Mouse (Mus musculus) Patski (cell line): Measurements from ENCODE around the gene Gm20388. TPM values are rescaled to one million over a fixed set of nuclear protein-coding genes. Genes with fewer than 3 reads are reported as not detected.
"Not testable (repeated sequence)": the region's sequence is repeated elsewhere in the genome, so short reads cannot be mapped to it uniquely, and the experiment has no call there.

ENCODE experiments used
- ATAC-seq: fragments of 100-300 bp; one replicate; pipeline ENCODE4 v1.8.0; 2021
- CTCF ChIA-PET: fragments of 350-600 bp; sonication (Branson Sonifier 250); formaldehyde crosslinking; loops from one replicate; lab custom pipeline; 2022; ENCODE audit warnings: inconsistent platforms; lab: Charles Lee
- POLR2A ChIA-PET: fragments of 350-600 bp; sonication (Branson Sonifier 250); formaldehyde crosslinking; loops from one replicate; lab custom pipeline; 2022; ENCODE audit warnings: antibody characterized with exemption, inconsistent platforms; lab: Charles Lee
- DNase-seq: peaks from one replicate; pipeline ENCODE4 v3.0.0-alpha.2; 2011; ENCODE audit warnings: low read depth, low spot score
- H3K27me3 ChIP-seq: fragments of 371-371 bp; one replicate; pipeline ENCODE4 v1.5.1; 2021
- CTCF ChIP-seq: fragments of 100-300 bp; IDR thresholded peaks from one replicate; pipeline ENCODE4 v1.5.1; 2021
- in situ Hi-C: fragments of 300-500 bp; cut with MboI; formaldehyde crosslinking; loops from 3 replicates; pipeline ENCODE4 v1.11.1; 2018; ENCODE audit warnings: low pct_unique_long_range_greater_than_20kb, mixed read lengths
- polyA plus RNA-seq: library from polyadenylated mRNA; unstranded; gene quantifications from one replicate; pipeline ENCODE4 v1.2.3, GENCODE M21; 2021

Gm20388 gene
- polyA plus RNA-seq, 1 experiment from 2014 or later: 86.7 TPM

- no peak for TF ChIP-seq CTCF
- in situ Hi-C loops: no loop called here
- no peaks in the 10 kb centered on the region for H3K27me3 ChIP-seq
- ChIA-PET CTCF (interaction anchor here (0.8 to 1.8 kb wide), 4 partner anchors 20 to 136 kb away, joined by 3 to 9 read pairs (median 4); no protein-coding TSS in a partner anchor), POLR2A (interaction anchor here (1.2 to 1.4 kb wide), 2 partner anchors 24 to 136 kb away, joined by 3 to 4 read pairs; no protein-coding TSS in a partner anchor)
- peak; percentile 91 for ATAC-seq
- DNase-seq: peak; percentile 96
Observed at GRCm38 (mm10) chr8:123042158-123042973, 3131.7 kb downstream of the Gm20388 start, which contains the start of gene Ankrd11. Gene Ankrd11, minus strand, starts transcription at chr8:123042277.

GRCm38 (mm10) chr8:123042974-123043625 lies 3132.5 kb downstream of the Gm20388 start:
- DNase-seq (no peak), ATAC-seq (no peak)
- POLR2A ChIA-PET: interaction anchor here (1.2 to 1.4 kb wide), 2 partner anchors 23 to 137 kb away, joined by 3 to 4 read pairs; no protein-coding TSS in a partner anchor

GRCm38 (mm10) chr8:123043941-123044340 lies 3133.3 kb downstream of the Gm20388 start:
- H3K27me3 ChIP-seq: no peaks in the 10 kb centered on the region
- CTCF ChIA-PET: interaction anchor here (0.7 to 1.8 kb wide), 2 partner anchors 133 to 137 kb away, joined by 3 to 9 read pairs; no protein-coding TSS in a partner anchor
- TF ChIP-seq CTCF: no peak
- in situ Hi-C loops: no loop called here
- DNase-seq: no peak
- POLR2A ChIA-PET: interaction anchor here (0.7 kb wide), 1 partner anchor 39 kb away, joined by 3 read pairs; no protein-coding TSS in a partner anchor
- no peak for ATAC-seq

More at GRCm38 (mm10) chr8:123042974-123043625, 3132.5 kb downstream of the Gm20388 start:
- no peak for TF ChIP-seq CTCF
- no peaks in the 10 kb centered on the region for H3K27me3 ChIP-seq
- in situ Hi-C loops: no loop called here
- CTCF ChIA-PET: interaction anchor here (0.8 to 1.8 kb wide), 4 partner anchors 19 to 137 kb away, joined by 3 to 9 read pairs (median 4); no protein-coding TSS in a partner anchor

GRCm38 (mm10) chr8:123044743-123045425 lies 3134.2 kb downstream of the Gm20388 start:
- H3K27me3 ChIP-seq, CTCF ChIA-PET, DNase-seq, POLR2A ChIA-PET, ATAC-seq: not testable (repeated sequence)
- in situ Hi-C loops: loop anchor here (5.0 kb wide), 1 partner anchor 138 kb away; no protein-coding TSS in a partner anchor

GRCm38 (mm10) chr8:123046706-123047105 lies 3136.1 kb downstream of the Gm20388 start:
- ChIA-PET CTCF (interaction anchor here (1.1 kb wide), 2 partner anchors 12 to 140 kb away, joined by 4 read pairs; no protein-coding TSS in a partner anchor), POLR2A (interaction anchor here (0.7 to 2.8 kb wide), 2 partner anchors 18 to 134 kb away, joined by 6 to 8 read pairs; no protein-coding TSS in a partner anchor)
- in situ Hi-C loops: loop anchor here (5.0 kb wide), 1 partner anchor 139 kb away; no protein-coding TSS in a partner anchor
- H3K27me3 ChIP-seq: no peaks in the 10 kb centered on the region
- DNase-seq (no peak), ATAC-seq (no peak)
- no peak for TF ChIP-seq CTCF

- no peak for TF ChIP-seq CTCF
- in situ Hi-C loops: loop anchor here (5.0 kb wide), 1 partner anchor 141 kb away; no protein-coding TSS in a partner anchor
- no peaks in the 10 kb centered on the region for H3K27me3 ChIP-seq
- ATAC-seq (no peak), DNase-seq (peak; percentile 33)
- CTCF ChIA-PET: interaction anchor here (0.9 to 1.1 kb wide), 3 partner anchors 11 to 141 kb away, joined by 3 to 4 read pairs (median 4); no protein-coding TSS in a partner anchor
- POLR2A ChIA-PET: interaction anchor here (0.6 to 2.8 kb wide), 2 partner anchors 17 to 166 kb away, joined by 3 to 8 read pairs; no protein-coding TSS in a partner anchor
Observed at GRCm38 (mm10) chr8:123047827-123048226, 3137.2 kb downstream of the Gm20388 start.

- ATAC-seq (peak; percentile 93), DNase-seq (peak; percentile 77)
- in situ Hi-C loops: loop anchor here (5.0 kb wide), 1 partner anchor 141 kb away; no protein-coding TSS in a partner anchor
- TF ChIP-seq CTCF: no peak
- ChIA-PET CTCF (interaction anchor here (0.9 kb wide), 1 partner anchor 11 kb away, joined by 3 read pairs; no protein-coding TSS in a partner anchor), POLR2A (interaction anchor here (2.8 kb wide), 1 partner anchor 16 kb away, joined by 8 read pairs; no protein-coding TSS in a partner anchor)
- no peaks in the 10 kb centered on the region for H3K27me3 ChIP-seq
Observed at GRCm38 (mm10) chr8:123048402-123048801, 3137.8 kb downstream of the Gm20388 start.

GRCm38 (mm10) chr8:123051458-123051857 lies 3140.8 kb downstream of the Gm20388 start:
- TF ChIP-seq CTCF: no peak
- no peaks in the 10 kb centered on the region for H3K27me3 ChIP-seq
- CTCF ChIA-PET: interaction anchor here (1.0 kb wide), 1 partner anchor 27 kb away, joined by 3 read pairs; no protein-coding TSS in a partner anchor
- POLR2A ChIA-PET: interaction anchor here (0.6 kb wide), 2 partner anchors 8 to 450 kb away, joined by 3 to 4 read pairs; no protein-coding TSS in a partner anchor
- in situ Hi-C loops: no loop called here
- no peak for DNase-seq
- ATAC-seq: no peak

- no peaks in the 10 kb centered on the region for H3K27me3 ChIP-seq
- DNase-seq (no peak), ATAC-seq (no peak)
- ChIA-PET POLR2A (no interaction called here), CTCF (interaction anchor here (0.6 to 1.0 kb wide), 2 partner anchors 20 to 156 kb away, joined by 3 to 4 read pairs; partner anchors contain the start of gene Ankrd11)
- in situ Hi-C loops: loop anchor here (10.0 kb wide), 1 partner anchor 228 kb away; no protein-coding TSS in a partner anchor
- TF ChIP-seq CTCF: no peak
Observed at GRCm38 (mm10) chr8:123062721-123063120, 3152.1 kb downstream of the Gm20388 start, which contains the start of gene Spg7. Gene Spg7, plus strand, starts transcription at chr8:123062942.
